Comparison of ENCODE assay signal across 8 mouse cellular contexts in the genomic region with DNA sequence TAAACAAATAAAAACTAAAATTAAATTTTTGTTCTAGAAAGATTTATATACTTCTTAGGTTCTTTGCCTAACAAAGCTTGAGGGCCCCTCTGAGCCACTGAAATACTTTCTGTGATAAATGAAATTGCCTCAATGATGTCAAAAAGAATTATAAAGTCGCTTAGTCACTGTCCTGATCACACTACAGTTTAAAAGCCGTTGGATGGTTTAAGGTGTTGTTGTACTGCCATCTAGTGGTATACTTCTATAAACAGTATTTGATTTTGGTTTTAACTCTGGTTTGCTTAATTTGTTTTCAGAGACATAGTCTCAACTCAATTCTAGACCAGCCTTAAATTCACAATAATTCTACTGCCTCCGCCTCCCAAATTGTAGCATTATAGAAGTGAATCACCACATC.
DNase-seq lines count a peak whose midpoint lies in the region; ATAC-seq lines count a peak whose summit lies in the region.

No protein-coding gene starts in this region.

- no peak overlapping the region for H3K27ac ChIP-seq in hindbrain, embryonic 14.5 days
- no peak overlapping the region for H3K27ac ChIP-seq in hindbrain, embryonic 10.5 days

- H3K9me3 ChIP-seq in hindbrain, embryonic 14.5 days (ENCODE audit: control insufficient read depth, low read length), result no peaks in the 10 kb centered on the region
- H3K9me3 ChIP-seq in hindbrain, embryonic 10.5 days, result no peaks in the 10 kb centered on the region

- H3K9ac ChIP-seq in hindbrain, embryonic 14.5 days, result no peak overlapping the region

- H3K27me3 ChIP-seq in hindbrain, embryonic 14.5 days (ENCODE audit: control insufficient read depth, insufficient read depth, low read length), result no peaks in the 10 kb centered on the region
- no peaks in the 10 kb centered on the region for H3K27me3 ChIP-seq in hindbrain, embryonic 10.5 days (ENCODE audit: insufficient read depth, poor library complexity, severe bottlenecking)

- no peak overlapping the region for H3K4me3 ChIP-seq in hindbrain, embryonic 14.5 days (replicated peaks; ENCODE audit: low read length)
- no peak overlapping the region for H3K4me3 ChIP-seq in hindbrain, embryonic 10.5 days

- 24% methylated on average over 3 of the region's 3 CpGs for WGBS in hindbrain, embryonic 14.5 days
- WGBS in hindbrain, embryonic 10.5 days, result 28% methylated on average over 3 of the region's 3 CpGs

- peak; percentile 86 for DNase-seq in hindbrain, embryonic 14.5 days (ENCODE audit: low spot score)
- no peak for DNase-seq in hindbrain, embryonic 10.5 days (ENCODE audit: low spot score)
- DNase-seq in 416B (ENCODE audit: low read depth) (peak; percentile 76), R1 (ENCODE audit: low read depth, low spot score) (peak; percentile 49)
- peak; percentile 69 for DNase-seq in induced T-regulatory cell, adult 2 months (ENCODE audit: low read depth)
- no peak for DNase-seq in testis, postnatal 14 days (ENCODE audit: low spot score)
- no peak for DNase-seq in cerebellum, adult 11-12 months

- no peaks in the 10 kb centered on the region for H3K36me3 ChIP-seq in hindbrain, embryonic 14.5 days (replicated peaks; ENCODE audit: control insufficient read depth, insufficient read depth)
- H3K36me3 ChIP-seq in hindbrain, embryonic 10.5 days, result no peaks in the 10 kb centered on the region

- ATAC-seq in hindbrain, embryonic 14.5 days (ENCODE audit: low FRiP score), result 0 out of 2 replicates have a peak, but pooled peaks have one; percentile 43
- ATAC-seq in erythroid progenitor cell, adult 5-6 weeks (replicated peaks; ENCODE audit: low FRiP score, poor library complexity, severe bottlenecking), result no peak

- no peak overlapping the region for H3K4me2 ChIP-seq in hindbrain, embryonic 14.5 days (replicated peaks)

- no peaks in the 10 kb centered on the region for H3K4me1 ChIP-seq in hindbrain, embryonic 14.5 days (replicated peaks; ENCODE audit: control insufficient read depth, insufficient read depth, low read length)
- no peaks in the 10 kb centered on the region for H3K4me1 ChIP-seq in hindbrain, embryonic 10.5 days (replicated peaks)

Comparison
In these comparisons a context has a peak if more than half of its experiments do, and no peak if none do; other contexts are left out.
1. DNase-seq: peak in hindbrain, embryonic 14.5 days (single experiment), 416B (single experiment), R1 (single experiment) and induced T-regulatory cell, adult 2 months (single experiment); none in hindbrain, embryonic 10.5 days (single experiment), testis, postnatal 14 days (single experiment) and cerebellum, adult 11-12 months (single experiment).